ENCODE assay signal across 8 mouse cellular contexts in genomic region chr12:112604709-112605649, GRCm38 (mm10). TPM values are rescaled to one million over a fixed set of nuclear protein-coding genes. Genes with fewer than 3 reads are reported as not detected.
DNase-seq lines count a peak whose midpoint lies in the region; ATAC-seq and TF ChIP-seq lines count a peak whose summit lies in the region.

No protein-coding gene starts in this region.

- H3K79me2 ChIP-seq in CH12.LX (replicated peaks; ENCODE audit: control insufficient read depth, extremely low read depth, insufficient read depth, poor library complexity, severe bottlenecking) = no peaks in the 10 kb centered on the region

- no peak overlapping the region for H3K9ac ChIP-seq in CH12.LX (ENCODE audit: insufficient read depth, low read depth)
- no peak overlapping the region for H3K9ac ChIP-seq in embryonic facial prominence, embryonic 15.5 days
- no peak overlapping the region for H3K9ac ChIP-seq in kidney, embryonic 15.5 days
- H3K9ac ChIP-seq in stomach, embryonic 14.5 days (replicated peaks; ENCODE audit: low read depth, low read length) = 0 out of 2 replicates have a peak overlapping the region, but pooled peaks have one; percentile 1

- ATAC-seq in embryonic facial prominence, embryonic 15.5 days (ENCODE audit: insufficient number of reproducible peaks, low FRiP score, low TSS enrichment, low read depth) = peak; percentile 51
- ATAC-seq in kidney, embryonic 15.5 days (replicated peaks; ENCODE audit: low FRiP score) = peak; percentile 75
- ATAC-seq in stomach, embryonic 14.5 days (ENCODE audit: insufficient number of reproducible peaks, insufficient read depth, low FRiP score, low read depth) = peak; percentile 68; the same call in 1 of the 2 replicates

- no peak for TF ChIP-seq EP300 in CH12.LX (IDR thresholded peaks at IDR 0.05; ENCODE audit: low read length)

- no peak; the same call in 1 of the 2 replicates for TF ChIP-seq POLR2A in CH12.LX (IDR thresholded peaks at IDR 0.05; ENCODE audit: low read depth, low read length)

- no peaks in the 10 kb centered on the region for H3K9me3 ChIP-seq in heart, embryonic 10.5 days
- H3K9me3 ChIP-seq in CH12.LX (replicated peaks; ENCODE audit: low read length) = no peaks in the 10 kb centered on the region
- H3K9me3 ChIP-seq in embryonic facial prominence, embryonic 15.5 days (replicated peaks) = no peaks in the 10 kb centered on the region
- no peaks in the 10 kb centered on the region for H3K9me3 ChIP-seq in kidney, embryonic 15.5 days (replicated peaks)
- H3K9me3 ChIP-seq in stomach, embryonic 14.5 days (ENCODE audit: control insufficient read depth, low read depth, low read length) = no peaks in the 10 kb centered on the region

- peaks cover 64% of the 10 kb centered on the region for H3K36me3 ChIP-seq in heart, embryonic 10.5 days
- H3K36me3 ChIP-seq in CH12.LX (replicated peaks in 1 of 2; ENCODE audit: control insufficient read depth in 1 of 2, insufficient read depth in 1 of 2, low read length in 1 of 2) = peaks cover 92 to 95% of the 10 kb centered on the region in 2 experiments
- H3K36me3 ChIP-seq in embryonic facial prominence, embryonic 15.5 days = peaks cover 39% of the 10 kb centered on the region
- peaks cover 33% of the 10 kb centered on the region; the same call in 1 of the 2 replicates for H3K36me3 ChIP-seq in kidney, embryonic 15.5 days
- no peaks in the 10 kb centered on the region; the same call in none of the 2 replicates for H3K36me3 ChIP-seq in stomach, embryonic 14.5 days (ENCODE audit: control insufficient read depth, insufficient read depth, low read length)

- H3K4me3 ChIP-seq in heart, embryonic 10.5 days = no peak overlapping the region
- no peak overlapping the region for H3K4me3 ChIP-seq in CH12.LX (replicated peaks in 1 of 3; ENCODE audit: low read depth in 2 of 3, low read length in 2 of 3, poor library complexity in 1 of 3)
- no peak overlapping the region for H3K4me3 ChIP-seq in embryonic facial prominence, embryonic 15.5 days (replicated peaks)
- no peak overlapping the region for H3K4me3 ChIP-seq in kidney, embryonic 15.5 days (replicated peaks)
- H3K4me3 ChIP-seq in stomach, embryonic 14.5 days (ENCODE audit: low read depth, low read length) = no peak overlapping the region

- no peak overlapping the region for H3K4me2 ChIP-seq in CH12.LX (ENCODE audit: insufficient read depth, low read depth, poor library complexity, severe bottlenecking)
- no peak overlapping the region for H3K4me2 ChIP-seq in embryonic facial prominence, embryonic 15.5 days (replicated peaks)
- H3K4me2 ChIP-seq in kidney, embryonic 15.5 days = no peak overlapping the region
- H3K4me2 ChIP-seq in stomach, embryonic 14.5 days (replicated peaks; ENCODE audit: low read depth, low read length) = no peak overlapping the region

- TF ChIP-seq CTCF in CH12.LX (conservative IDR thresholded peaks at IDR 0.05 in 1 of 2, IDR thresholded peaks at IDR 0.05 in 1 of 2; ENCODE audit: low read depth in 2 of 2, low read length in 2 of 2) = peak in 1 of 2 experiments; percentile 72; a peak in 2 of 4 replicates

- H3K27me3 ChIP-seq in heart, embryonic 10.5 days (ENCODE audit: insufficient read depth, poor library complexity, severe bottlenecking) = no peaks in the 10 kb centered on the region; the same call in none of the 2 replicates
- H3K27me3 ChIP-seq in CH12.LX (replicated peaks) = no peaks in the 10 kb centered on the region
- no peaks in the 10 kb centered on the region for H3K27me3 ChIP-seq in embryonic facial prominence, embryonic 15.5 days
- H3K27me3 ChIP-seq in kidney, embryonic 15.5 days = no peaks in the 10 kb centered on the region
- no peaks in the 10 kb centered on the region for H3K27me3 ChIP-seq in stomach, embryonic 14.5 days (ENCODE audit: control insufficient read depth, insufficient read depth, low read length)

- H3K27ac ChIP-seq in heart, embryonic 10.5 days = peak overlapping the region; percentile 22; the same call in 1 of the 2 replicates
- 0 out of 2 replicates have a peak overlapping the region, but pooled peaks have one; percentile 27 for H3K27ac ChIP-seq in CH12.LX (ENCODE audit: insufficient read depth, low read depth)
- H3K27ac ChIP-seq in embryonic facial prominence, embryonic 15.5 days (replicated peaks) = no peak overlapping the region
- no peak overlapping the region for H3K27ac ChIP-seq in kidney, embryonic 15.5 days
- 0 out of 2 replicates have a peak overlapping the region, but pooled peaks have one; percentile 27 for H3K27ac ChIP-seq in stomach, embryonic 14.5 days (ENCODE audit: low read length)

- in situ Hi-C loops in CH12.LX (cut with MboI; ENCODE audit: low pct_ligation_motif_present, low pct_unique_long_range_greater_than_20kb, low sequenced_read_pairs) = no loop called here

- WGBS in heart, embryonic 10.5 days = 67% methylated on average over 20 of the region's 20 CpGs
- 66% methylated on average over 20 of the region's 20 CpGs for WGBS in embryonic facial prominence, embryonic 15.5 days
- 60% methylated on average over 20 of the region's 20 CpGs for WGBS in kidney, embryonic 15.5 days
- 61% methylated on average over 20 of the region's 20 CpGs for WGBS in stomach, embryonic 14.5 days

- peak; percentile 52 for TF ChIP-seq RAD21 in CH12.LX (IDR thresholded peaks at IDR 0.05; ENCODE audit: low read depth, low read length)

- dilution Hi-C loops in CH12.LX (cut with MboI; ENCODE audit: extremely low pct_ligation_motif_present, extremely low pct_unique_long_range_greater_than_20kb, low sequenced_read_pairs) = no loop called here

- H3K4me1 ChIP-seq in heart, embryonic 10.5 days = peaks cover 37% of the 10 kb centered on the region
- H3K4me1 ChIP-seq in CH12.LX (ENCODE audit: control insufficient read depth in 1 of 2, insufficient read depth in 2 of 2) = peaks cover 27 to 74% of the 10 kb centered on the region in 2 experiments
- H3K4me1 ChIP-seq in embryonic facial prominence, embryonic 15.5 days = peaks cover 8% of the 10 kb centered on the region
- H3K4me1 ChIP-seq in kidney, embryonic 15.5 days = peaks cover 10% of the 10 kb centered on the region
- H3K4me1 ChIP-seq in stomach, embryonic 14.5 days (ENCODE audit: control insufficient read depth, insufficient read depth, low read length) = peaks cover 7% of the 10 kb centered on the region; the same call in 1 of the 2 replicates

- DNase-seq in heart, embryonic 10.5 days (ENCODE audit: low spot score) = no peak
- DNase-seq in heart, adult 11 months = no peak
- peak; percentile 69 for DNase-seq in CH12.LX (ENCODE audit: extremely low read depth)
- peak; percentile 65 for DNase-seq in lung, postnatal 14 days
- DNase-seq in layer of hippocampus, adult 9-10 months (ENCODE audit: low spot score) = no peak

TF ChIP-seq in CH12.LX, 34 proteins besides CTCF, POLR2A, EP300 and RAD21:
- TF ChIP-seq ETS1 (conservative IDR thresholded peaks at IDR 0.05; ENCODE audit: low read depth, low read length) (0 out of 2 replicates have a peak, but pooled peaks have one; percentile 14), ZNF384 (IDR thresholded peaks at IDR 0.05; ENCODE audit: low read depth, low read length) (no peak), SMC3 (IDR thresholded peaks at IDR 0.05; ENCODE audit: low read depth, low read length) (peak; percentile 65), NRF1 (IDR thresholded peaks at IDR 0.05; ENCODE audit: low read depth, low read length) (peak; percentile 77)

RNA-seq across cellular contexts. Expression of gene Adssl1, which starts 14.9 kb away (rescaled TPM):
- 57.2 and 99.3 TPM in 2 replicates for polyA plus RNA-seq in heart, embryonic 10.5 days (2016; fragmentation: Nextera tagmentation; extraction: Ambion mirVana)
- 9.4 and 10.7 TPM in 2 replicates for total RNA-seq in CH12.LX (2012; rRNA removed)
- total RNA-seq in CH12.LX (2014; rRNA removed) = 10.2 and 11.8 TPM in 2 replicates
- polyA plus RNA-seq in CH12.LX (2012; ENCODE audit: insufficient read length, low read depth) = 29.4 and 37.1 TPM in 2 replicates
- 12.4 and 17.5 TPM in 2 replicates for polyA plus RNA-seq in embryonic facial prominence, embryonic 15.5 days (2015; fragmentation: Nextera tagmentation; extraction: Ambion mirVana)
- 11.6 and 12.4 TPM in 2 replicates for polyA plus RNA-seq in kidney, embryonic 15.5 days (2015; fragmentation: Nextera tagmentation; extraction: Ambion mirVana)
- 2.8 and 3.1 TPM in 2 replicates for polyA plus RNA-seq in stomach, embryonic 14.5 days (2014; fragmentation: Nextera tagmentation; extraction: Ambion mirVana)

RNA-seq across cellular contexts. Expression of gene Inf2, which starts 16.4 kb away (rescaled TPM):
- polyA plus RNA-seq in heart, embryonic 10.5 days (2016; fragmentation: Nextera tagmentation; extraction: Ambion mirVana) = 3.5 and 5.6 TPM in 2 replicates
- total RNA-seq in CH12.LX (2012; rRNA removed) = 29.7 and 36.6 TPM in 2 replicates
- 13.5 and 13.9 TPM in 2 replicates for total RNA-seq in CH12.LX (2014; rRNA removed)
- polyA plus RNA-seq in CH12.LX (2012; ENCODE audit: insufficient read length, low read depth) = 129 and 131 TPM in 2 replicates
- polyA plus RNA-seq in embryonic facial prominence, embryonic 15.5 days (2015; fragmentation: Nextera tagmentation; extraction: Ambion mirVana) = 5.8 and 6.7 TPM in 2 replicates
- 3.8 and 4.8 TPM in 2 replicates for polyA plus RNA-seq in kidney, embryonic 15.5 days (2015; fragmentation: Nextera tagmentation; extraction: Ambion mirVana)
- polyA plus RNA-seq in stomach, embryonic 14.5 days (2014; fragmentation: Nextera tagmentation; extraction: Ambion mirVana) = 4.4 and 5.0 TPM in 2 replicates

RNA-seq across cellular contexts. Expression of gene Siva1, which starts 39.5 kb away (rescaled TPM):
- polyA plus RNA-seq in heart, embryonic 10.5 days (2016; fragmentation: Nextera tagmentation; extraction: Ambion mirVana) = 175 and 207 TPM in 2 replicates
- total RNA-seq in CH12.LX (2012; rRNA removed) = 137 and 149 TPM in 2 replicates
- 78.1 and 81.9 TPM in 2 replicates for total RNA-seq in CH12.LX (2014; rRNA removed)
- polyA plus RNA-seq in CH12.LX (2012; ENCODE audit: insufficient read length, low read depth) = 135 and 158 TPM in 2 replicates
- 196 and 219 TPM in 2 replicates for polyA plus RNA-seq in embryonic facial prominence, embryonic 15.5 days (2015; fragmentation: Nextera tagmentation; extraction: Ambion mirVana)
- polyA plus RNA-seq in kidney, embryonic 15.5 days (2015; fragmentation: Nextera tagmentation; extraction: Ambion mirVana) = 255 and 266 TPM in 2 replicates
- 250 and 274 TPM in 2 replicates for polyA plus RNA-seq in stomach, embryonic 14.5 days (2014; fragmentation: Nextera tagmentation; extraction: Ambion mirVana)

Comparison
In these comparisons a context has a peak if more than half of its experiments do, and no peak if none do; other contexts are left out.
1. DNase-seq: peak in CH12.LX (single experiment) and lung, postnatal 14 days (single experiment); none in heart, embryonic 10.5 days (single experiment), heart, adult 11 months (single experiment) and layer of hippocampus, adult 9-10 months (single experiment).
2. H3K27ac ChIP-seq: peak in heart, embryonic 10.5 days (single experiment), CH12.LX (single experiment) and stomach, embryonic 14.5 days (single experiment); none in embryonic facial prominence, embryonic 15.5 days (single experiment) and kidney, embryonic 15.5 days (single experiment).
3. RNA of gene Inf2, which starts 16.4 kb away (polyA plus RNA-seq): 129 to 131 TPM in CH12.LX; 5.8 to 6.7 TPM in embryonic facial prominence, embryonic 15.5 days, 3.5 to 5.6 TPM in heart, embryonic 10.5 days, 4.4 to 5.0 TPM in stomach, embryonic 14.5 days and 3.8 to 4.8 TPM in kidney, embryonic 15.5 days; every median in the first group is over 10 times any median in the second.
4. Peak in every context shown above with its lines, with median percentiles within 50 percentile points of each other: ATAC-seq.